ENCODE assay signal across 23 mouse cellular contexts in genomic region chr4:34172000-34172399, GRCm38 (mm10).
DNase-seq lines count a peak whose midpoint lies in the region; ATAC-seq and TF ChIP-seq lines count a peak whose summit lies in the region.
"Had no signal": no experiment of that assay in that cellular context is flagged by ENCODE, and none has a peak within 500 bp of the region (broad histone marks: within the 10 kb centered on the region; RNA-seq: fewer than 3 reads in every experiment).

No protein-coding gene starts in this region.

- DNase-seq in hindbrain, embryonic 14.5 days (ENCODE audit: low spot score): peak; percentile 14
- no peak for DNase-seq in hindbrain, embryonic 11.5 days (ENCODE audit: low spot score)
- peak; percentile 16 for DNase-seq in CH12.LX (ENCODE audit: extremely low read depth)
- no peak for DNase-seq in left cerebral cortex, adult 8-10 months (ENCODE audit: low spot score in 2 of 2)
- no peak for DNase-seq in layer of hippocampus, postnatal 10 days (ENCODE audit: low spot score in 2 of 2)
- DNase-seq: adrenal gland, postnatal 25 days; cerebellum, adult 2 months; embryo, embryonic 11 days; gastrocnemius, postnatal 10 days; heart, adult 2 months; heart, postnatal 14 days had no signal

- H3K4me2 ChIP-seq in hindbrain, embryonic 14.5 days (replicated peaks): no peak overlapping the region
- H3K4me2 ChIP-seq in hindbrain, embryonic 11.5 days (replicated peaks; ENCODE audit: low read depth, low read length): no peak overlapping the region
- no peak overlapping the region for H3K4me2 ChIP-seq in CH12.LX (ENCODE audit: insufficient read depth, low read depth, poor library complexity, severe bottlenecking)
- H3K4me2 ChIP-seq in intestine, embryonic 15.5 days (replicated peaks): no peak overlapping the region
- H3K4me2 ChIP-seq: embryonic facial prominence, embryonic 15.5 days; heart, embryonic 11.5 days; heart, embryonic 15.5 days had no signal

- no peaks in the 10 kb centered on the region for H3K27me3 ChIP-seq in hindbrain, embryonic 14.5 days (ENCODE audit: control insufficient read depth, insufficient read depth, low read length)
- H3K27me3 ChIP-seq in hindbrain, embryonic 11.5 days (ENCODE audit: control insufficient read depth, insufficient read depth, low read length): no peaks in the 10 kb centered on the region
- H3K27me3 ChIP-seq in CH12.LX (replicated peaks): no peaks in the 10 kb centered on the region
- no peaks in the 10 kb centered on the region for H3K27me3 ChIP-seq in intestine, embryonic 15.5 days (replicated peaks)
- H3K27me3 ChIP-seq: embryonic facial prominence, embryonic 15.5 days; heart, embryonic 15.5 days; Patski had no signal

- no peak for TF ChIP-seq POLR2A in CH12.LX (IDR thresholded peaks at IDR 0.05; ENCODE audit: low read depth, low read length)

- no peaks in the 10 kb centered on the region for H3K79me2 ChIP-seq in CH12.LX (replicated peaks; ENCODE audit: control insufficient read depth, extremely low read depth, insufficient read depth, poor library complexity, severe bottlenecking)

- dilution Hi-C loops in CH12.LX (cut with MboI; ENCODE audit: extremely low pct_ligation_motif_present, extremely low pct_unique_long_range_greater_than_20kb, low sequenced_read_pairs): no loop called here

- WGBS in hindbrain, embryonic 14.5 days: 80% methylated on average over 3 of the region's 3 CpGs
- 84% methylated on average over 3 of the region's 3 CpGs for WGBS in hindbrain, embryonic 11.5 days
- WGBS in intestine, embryonic 15.5 days: 73% methylated on average over 3 of the region's 3 CpGs

- no peak for TF ChIP-seq RAD21 in CH12.LX (IDR thresholded peaks at IDR 0.05; ENCODE audit: low read depth, low read length)

- TF ChIP-seq EP300 in CH12.LX (IDR thresholded peaks at IDR 0.05; ENCODE audit: low read length): no peak

- H3K36me3 ChIP-seq in hindbrain, embryonic 14.5 days (replicated peaks; ENCODE audit: control insufficient read depth, insufficient read depth): no peaks in the 10 kb centered on the region
- H3K36me3 ChIP-seq in hindbrain, embryonic 11.5 days (ENCODE audit: control insufficient read depth, insufficient read depth, low read length): no peaks in the 10 kb centered on the region
- H3K36me3 ChIP-seq in CH12.LX (replicated peaks in 1 of 2; ENCODE audit: control insufficient read depth in 1 of 2, insufficient read depth in 1 of 2, low read length in 1 of 2): no peaks in the 10 kb centered on the region
- no peaks in the 10 kb centered on the region for H3K36me3 ChIP-seq in intestine, embryonic 15.5 days
- H3K36me3 ChIP-seq: embryonic facial prominence, embryonic 15.5 days; forebrain, embryonic 10.5 days; heart, embryonic 15.5 days; hindbrain, embryonic 10.5 days had no signal

- H3K4me3 ChIP-seq in hindbrain, embryonic 14.5 days (replicated peaks; ENCODE audit: low read length): no peak overlapping the region
- no peak overlapping the region for H3K4me3 ChIP-seq in hindbrain, embryonic 11.5 days (ENCODE audit: low read depth, low read length)
- H3K4me3 ChIP-seq in CH12.LX (replicated peaks in 1 of 3; ENCODE audit: low read depth in 2 of 3, low read length in 2 of 3, poor library complexity in 1 of 3): no peak overlapping the region
- no peak overlapping the region for H3K4me3 ChIP-seq in intestine, embryonic 15.5 days (replicated peaks)
- H3K4me3 ChIP-seq: embryonic facial prominence, embryonic 15.5 days; erythroblast, embryonic 14.5 days; forebrain, embryonic 10.5 days; heart, adult 2 months; heart, embryonic 15.5 days; hindbrain, embryonic 10.5 days had no signal

- no peak for ATAC-seq in hindbrain, embryonic 14.5 days (ENCODE audit: low FRiP score)
- no peak for ATAC-seq in hindbrain, embryonic 11.5 days (ENCODE audit: low FRiP score)
- ATAC-seq in granulocyte monocyte progenitor cell, adult 5-6 weeks (replicated peaks; ENCODE audit: poor library complexity, severe bottlenecking): 0 out of 2 replicates have a peak, but pooled peaks have one; percentile 33
- no peak for ATAC-seq in intestine, embryonic 15.5 days
- ATAC-seq: activated CD4-positive, CD25-positive, alpha-beta regulatory T cell, adult 4 months; hindbrain, embryonic 16.5 days; inflammation-experienced regulatory T-cells, adult 6 months; Patski had no signal

- H3K4me1 ChIP-seq in hindbrain, embryonic 14.5 days (replicated peaks; ENCODE audit: control insufficient read depth, insufficient read depth, low read length): peaks cover 5% of the 10 kb centered on the region
- no peaks in the 10 kb centered on the region for H3K4me1 ChIP-seq in hindbrain, embryonic 11.5 days (replicated peaks; ENCODE audit: control insufficient read depth, insufficient read depth, low read length)
- peaks cover 3 to 6% of the 10 kb centered on the region in 2 experiments for H3K4me1 ChIP-seq in CH12.LX (ENCODE audit: control insufficient read depth in 1 of 2, insufficient read depth in 2 of 2)
- no peaks in the 10 kb centered on the region for H3K4me1 ChIP-seq in intestine, embryonic 15.5 days (replicated peaks)
- H3K4me1 ChIP-seq: embryonic facial prominence, embryonic 15.5 days; forebrain, embryonic 10.5 days; heart, embryonic 15.5 days had no signal

- no peak for TF ChIP-seq CTCF in CH12.LX (conservative IDR thresholded peaks at IDR 0.05 in 1 of 2, IDR thresholded peaks at IDR 0.05 in 1 of 2; ENCODE audit: low read depth in 2 of 2, low read length in 2 of 2)

- H3K9me3 ChIP-seq in hindbrain, embryonic 14.5 days (ENCODE audit: control insufficient read depth, low read length): no peaks in the 10 kb centered on the region
- no peaks in the 10 kb centered on the region for H3K9me3 ChIP-seq in hindbrain, embryonic 11.5 days (ENCODE audit: control insufficient read depth, low read length)
- H3K9me3 ChIP-seq in CH12.LX (replicated peaks; ENCODE audit: low read length): no peaks in the 10 kb centered on the region
- no peaks in the 10 kb centered on the region for H3K9me3 ChIP-seq in intestine, embryonic 15.5 days
- H3K9me3 ChIP-seq: embryonic facial prominence, embryonic 15.5 days; forebrain, embryonic 10.5 days; heart, embryonic 15.5 days; hindbrain, embryonic 10.5 days had no signal

- H3K27ac ChIP-seq in hindbrain, embryonic 14.5 days: no peak overlapping the region
- H3K27ac ChIP-seq in hindbrain, embryonic 11.5 days (ENCODE audit: low read depth, low read length): no peak overlapping the region
- no peak overlapping the region for H3K27ac ChIP-seq in CH12.LX (ENCODE audit: insufficient read depth, low read depth)
- H3K27ac ChIP-seq in intestine, embryonic 15.5 days: no peak overlapping the region
- H3K27ac ChIP-seq: embryonic facial prominence, embryonic 15.5 days; forebrain, embryonic 10.5 days; heart, adult 2 months; heart, embryonic 15.5 days; hindbrain, embryonic 10.5 days had no signal

- in situ Hi-C loops in CH12.LX (cut with MboI; ENCODE audit: low pct_ligation_motif_present, low pct_unique_long_range_greater_than_20kb, low sequenced_read_pairs): no loop called here

- H3K9ac ChIP-seq in hindbrain, embryonic 14.5 days: no peak overlapping the region
- no peak overlapping the region for H3K9ac ChIP-seq in hindbrain, embryonic 11.5 days (ENCODE audit: low read depth, low read length)
- no peak overlapping the region for H3K9ac ChIP-seq in CH12.LX (ENCODE audit: insufficient read depth, low read depth)
- H3K9ac ChIP-seq in intestine, embryonic 15.5 days: no peak overlapping the region
- H3K9ac ChIP-seq: embryonic facial prominence, embryonic 15.5 days; heart, embryonic 15.5 days had no signal

TF ChIP-seq in CH12.LX, 34 proteins besides CTCF, POLR2A, EP300 and RAD21:
- no peak for TF ChIP-seq BHLHE40 (IDR thresholded peaks at IDR 0.05; ENCODE audit: low read depth, low read length)
- TF ChIP-seq POLR2AphosphoS2 (IDR thresholded peaks at IDR 0.05; ENCODE audit: low read depth, low read length): no peak
- TF ChIP-seq NELFE (IDR thresholded peaks at IDR 0.05; ENCODE audit: low read depth, low read length): no peak
- no peak for TF ChIP-seq MXI1 (IDR thresholded peaks at IDR 0.05; ENCODE audit: low read depth, low read length)
- TF ChIP-seq MYC (IDR thresholded peaks at IDR 0.05; ENCODE audit: low read depth, low read length): no peak
- TF ChIP-seq JUN (IDR thresholded peaks at IDR 0.05; ENCODE audit: insufficient read depth, low read depth, low read length): no peak
- TF ChIP-seq JUND (conservative IDR thresholded peaks at IDR 0.05; ENCODE audit: low read depth, low read length): no peak
- TF ChIP-seq RCOR1 (conservative IDR thresholded peaks at IDR 0.05; ENCODE audit: low read depth, low read length): no peak
- TF ChIP-seq KAT2A (IDR thresholded peaks at IDR 0.05; ENCODE audit: insufficient replicate concordance, low read length): no peak
- no peak for TF ChIP-seq MAZ (IDR thresholded peaks at IDR 0.05; ENCODE audit: low read depth, low read length)
- no peak for TF ChIP-seq CHD1 (IDR thresholded peaks at IDR 0.05; ENCODE audit: low read depth, low read length)
- no peak for TF ChIP-seq USF1 (IDR thresholded peaks at IDR 0.05; ENCODE audit: low read depth, low read length)
- TF ChIP-seq ZMIZ1 (IDR thresholded peaks at IDR 0.05; ENCODE audit: low read depth, low read length): no peak
- no peak for TF ChIP-seq PAX5 (IDR thresholded peaks at IDR 0.05; ENCODE audit: low read length)
- no peak for TF ChIP-seq TCF12 (IDR thresholded peaks at IDR 0.05; ENCODE audit: low read depth, low read length)

Comparison
In these comparisons a context has a peak if more than half of its experiments do, and no peak if none do; other contexts are left out.
1. DNase-seq: peak in hindbrain, embryonic 14.5 days (single experiment) and CH12.LX (single experiment); none in hindbrain, embryonic 11.5 days (single experiment), left cerebral cortex, adult 8-10 months (0 of 2) and layer of hippocampus, postnatal 10 days (0 of 2).